Mouse (Mus musculus) midbrain, embryonic 15.5 days (tissue): ENCODE data around the gene Ankrd42. TPM values are rescaled to one million over a fixed set of nuclear protein-coding genes. Genes with fewer than 3 reads are reported as not detected.
A peak's percentile ranks its signal among the peaks of the same experiment; 100 is the strongest.

ENCODE experiments used
- ATAC-seq: fragments of 200-750 bp; cut with Nextera tagmentation; replicated peaks from 2 replicates; pipeline ENCODE4 v1.8.0; 2017; ENCODE audit warnings: moderate TSS enrichment
- H3K27ac ChIP-seq: fragments of 300-500 bp; sonication (generic); 2 replicates; pipeline ENCODE4 v1.5.1; 2015; ENCODE audit warnings: mild to moderate bottlenecking, inconsistent platforms
- H3K27me3 ChIP-seq: fragments of 300-500 bp; sonication (generic); replicated peaks from 2 replicates; pipeline ENCODE4 v1.6.1; 2015; ENCODE audit warnings: inconsistent platforms
- H3K36me3 ChIP-seq: fragments of 300-500 bp; sonication (generic); replicated peaks from 2 replicates; pipeline ENCODE4 v1.6.1; 2015; ENCODE audit warnings: inconsistent platforms
- H3K4me1 ChIP-seq: fragments of 300-500 bp; sonication (generic); 2 replicates; pipeline ENCODE4 v1.6.1; 2015; ENCODE audit warnings: inconsistent platforms
- H3K4me2 ChIP-seq: fragments of 300-500 bp; sonication (generic); 2 replicates; pipeline ENCODE4 v1.6.1; 2015; ENCODE audit warnings: inconsistent platforms, mild to moderate bottlenecking, moderate library complexity
- H3K4me3 ChIP-seq: fragments of 300-500 bp; sonication (generic); 2 replicates; pipeline ENCODE4 v1.5.1; 2015; ENCODE audit warnings: mild to moderate bottlenecking, inconsistent platforms
- H3K9ac ChIP-seq: fragments of 300-500 bp; sonication (generic); 2 replicates; pipeline ENCODE4 v1.6.1; 2015; ENCODE audit warnings: mild to moderate bottlenecking, inconsistent platforms
- H3K9me3 ChIP-seq: fragments of 300-500 bp; sonication (generic); 2 replicates; pipeline ENCODE4 v1.6.1; 2016; ENCODE audit warnings: inconsistent platforms
- WGBS: fragments of 180-500 bp; shearing (Covaris S2); methylation state at CpG from one replicate; pipeline ENCODE4 v1.1.7; 2015; ENCODE audit warnings: mixed read lengths; 5-methylcytosine and 5-hydroxymethylcytosine counted together
- polyA plus RNA-seq: library from polyadenylated mRNA; unstranded; fragments of >200 nt; fragmentation: Nextera tagmentation; extraction: Ambion mirVana; gene quantifications from 2 replicates; pipeline ENCODE4 v1.2.1, GENCODE M21; 2015

Gene Ankrd42
- polyA plus RNA-seq, 1 experiment from 2014 or later, result 26.8 TPM

DNA sequence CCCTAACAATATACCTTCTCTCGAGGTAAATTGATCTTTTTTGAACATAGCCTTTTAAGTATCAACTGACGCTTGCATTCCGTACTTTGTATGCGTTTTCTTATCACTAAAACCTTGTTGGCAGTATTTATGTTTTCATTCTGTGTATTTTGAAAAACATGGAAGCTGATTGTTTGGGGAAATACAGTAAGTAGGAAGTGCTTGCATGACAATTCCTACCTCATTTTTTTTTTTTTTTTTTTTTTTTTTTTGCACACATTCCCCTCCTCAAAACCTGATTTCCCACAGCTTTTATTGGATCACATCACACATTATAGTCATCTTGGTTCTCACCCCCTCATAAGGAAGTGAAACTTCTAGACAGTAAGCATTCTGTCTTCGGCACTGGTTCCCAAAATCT is 1.1 kb upstream of the Ankrd42 start:
- Histone ChIP-seq H3K9me3 (no peaks in the 10 kb centered on the region), H3K36me3 (peaks cover 3% of the 10 kb centered on the region; the same call in 1 of the 2 replicates), H3K27me3 (no peaks in the 10 kb centered on the region), H3K4me1 (peaks cover 21% of the 10 kb centered on the region), H3K9ac (peak overlapping the region; percentile 90; the same call in 1 of the 2 replicates), H3K27ac (no peak overlapping the region), H3K4me3 (peak overlapping the region; percentile 98), H3K4me2 (peak overlapping the region; percentile 99)
- WGBS, result 93% methylated on average over 5 of the region's 5 CpGs
- no peak for ATAC-seq

DNA sequence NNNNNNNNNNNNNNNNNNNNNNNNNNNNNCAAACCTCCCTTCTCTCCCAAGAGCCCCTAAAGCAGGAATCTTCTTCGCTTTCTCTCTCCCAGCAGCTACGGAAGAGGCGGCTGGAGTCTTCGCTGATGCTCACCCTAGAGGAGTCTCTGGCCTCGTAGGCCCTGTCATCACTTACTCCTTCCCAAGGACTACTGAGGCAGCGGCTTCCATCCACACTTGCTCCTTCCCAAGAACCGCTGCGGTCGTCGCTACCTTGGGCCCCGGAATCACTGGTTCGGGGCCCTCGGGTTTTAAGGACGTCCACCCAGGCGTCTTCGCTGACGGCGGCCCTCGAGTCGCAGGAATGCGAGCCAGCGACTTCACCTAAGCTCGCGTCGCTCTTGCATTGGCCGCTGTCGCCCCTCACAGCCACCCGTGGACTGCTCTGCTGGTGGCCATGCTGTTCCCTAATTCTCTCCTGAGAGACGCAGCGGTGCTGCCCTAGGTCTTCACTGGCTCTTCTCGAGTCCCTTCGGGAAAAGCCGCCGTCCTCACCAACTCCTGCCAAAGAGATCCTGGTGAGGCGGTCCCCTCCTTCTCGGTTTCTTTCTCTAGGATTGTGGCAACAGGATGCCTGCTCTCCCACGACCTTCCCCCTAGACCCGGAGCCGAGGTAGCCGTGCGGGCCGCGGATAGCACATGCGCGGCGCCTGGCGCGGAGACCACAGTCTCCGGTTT is 489 bp downstream of the Ankrd42 start:
- WGBS, result 1% methylated on average over 49 of the region's 49 CpGs

DNA sequence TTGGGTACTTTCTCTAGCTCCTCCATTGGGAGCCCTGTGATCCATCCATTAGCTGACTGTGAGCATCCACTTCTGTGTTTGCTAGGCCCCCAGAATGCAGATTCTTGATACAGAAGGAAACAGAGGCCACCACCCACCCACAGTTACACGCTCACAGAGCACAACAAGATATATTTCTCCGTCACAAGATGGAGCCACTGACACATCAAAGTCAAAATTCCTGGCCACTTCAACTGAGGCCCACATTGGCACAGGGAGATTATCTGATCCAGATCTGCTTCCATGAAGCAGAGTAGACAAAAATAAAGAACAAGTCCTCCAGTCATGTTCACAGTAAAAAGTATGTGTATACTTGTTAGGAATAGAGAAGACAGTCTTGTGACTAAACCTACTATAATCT is 6.8 kb downstream of the Ankrd42 start:
- ATAC-seq, result no peak
- Histone ChIP-seq H3K27me3 (no peaks in the 10 kb centered on the region), H3K4me3 (no peak overlapping the region), H3K4me1 (no peaks in the 10 kb centered on the region), H3K9me3 (no peaks in the 10 kb centered on the region), H3K9ac (no peak overlapping the region), H3K4me2 (no peak overlapping the region), H3K27ac (no peak overlapping the region), H3K36me3 (no peaks in the 10 kb centered on the region)
- WGBS, result 32% methylated on average over 2 of the region's 2 CpGs

More for the DNA sequence above, 489 bp downstream of the Ankrd42 start:
- Histone ChIP-seq H3K27me3 (no peaks in the 10 kb centered on the region), H3K9me3 (no peaks in the 10 kb centered on the region), H3K4me2 (peak overlapping the region; percentile 99), H3K9ac (peak overlapping the region; percentile 90), H3K36me3 (peaks cover 3% of the 10 kb centered on the region; the same call in 1 of the 2 replicates), H3K27ac (peak overlapping the region; percentile 84), H3K4me1 (peaks cover 21% of the 10 kb centered on the region), H3K4me3 (peak overlapping the region; percentile 98)
- peak; percentile 83 for ATAC-seq

DNA sequence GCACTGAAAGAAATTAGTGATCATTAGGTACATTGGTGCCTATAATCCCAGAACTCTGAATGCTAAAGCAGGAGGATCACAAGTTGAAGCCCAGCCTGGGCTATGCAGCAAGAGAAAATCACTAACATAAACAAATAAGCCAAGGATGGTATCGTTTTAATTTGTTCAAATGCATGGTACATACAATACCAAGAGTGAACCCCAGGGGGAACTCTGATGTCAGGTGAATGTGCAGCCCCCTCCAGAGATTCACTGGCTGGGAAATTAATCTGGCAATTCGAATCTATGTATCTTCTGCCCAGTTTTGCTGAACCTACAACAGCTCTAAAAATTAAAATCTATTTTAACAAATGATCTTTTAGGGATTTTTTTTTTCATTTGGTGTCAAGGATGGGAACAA is 12.5 kb downstream of the Ankrd42 start:
- WGBS, result 63% methylated on average over 2 of the region's 2 CpGs
- no peaks in the 10 kb centered on the region for H3K4me1 ChIP-seq
- no peaks in the 10 kb centered on the region for H3K9me3 ChIP-seq
- no peak overlapping the region for H3K27ac ChIP-seq
- no peak for ATAC-seq
- no peaks in the 10 kb centered on the region for H3K27me3 ChIP-seq
- peaks cover 7% of the 10 kb centered on the region; the same call in 1 of the 2 replicates for H3K36me3 ChIP-seq
- no peak overlapping the region for H3K4me3 ChIP-seq
- H3K4me2 ChIP-seq, result no peak overlapping the region
- no peak overlapping the region for H3K9ac ChIP-seq

DNA sequence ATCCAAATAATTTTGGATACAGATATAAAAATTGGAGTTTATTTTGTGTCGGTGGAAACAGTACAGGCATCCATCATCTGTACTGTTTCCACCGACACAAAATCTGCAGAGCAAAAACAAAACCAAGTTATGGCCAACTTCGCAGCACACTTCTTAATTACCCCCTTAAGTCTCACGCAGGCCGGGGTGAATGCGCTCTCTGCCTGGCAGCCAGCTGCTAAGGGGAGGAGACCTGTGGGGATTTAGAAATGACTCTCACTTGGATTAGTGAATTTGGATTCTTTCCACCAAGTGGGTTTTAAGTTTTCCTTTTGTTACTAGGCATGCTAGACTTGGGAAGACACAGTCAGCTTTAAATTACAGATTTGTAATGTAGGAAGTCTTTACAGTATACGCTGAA is 26.1 kb downstream of the Ankrd42 start:
- ATAC-seq, result no peak

DNA sequence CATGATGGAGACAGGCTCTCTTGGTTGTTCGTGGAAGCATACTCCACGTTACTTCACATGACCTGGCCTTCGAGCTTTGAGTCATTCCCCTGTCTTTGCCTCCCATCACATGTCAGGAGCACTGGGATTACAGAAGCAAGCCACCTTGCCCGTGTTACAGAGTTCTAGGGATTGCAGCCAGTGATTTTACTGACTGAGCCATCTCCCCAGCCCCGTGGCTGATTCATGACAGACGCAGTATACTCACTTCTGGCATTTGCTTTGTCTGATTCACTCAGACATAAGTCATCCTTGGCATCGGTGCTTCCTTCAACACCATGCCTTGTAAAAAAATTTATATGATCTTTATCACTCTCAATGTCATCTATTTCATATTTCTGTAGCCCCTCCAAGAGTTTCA is 32.0 kb downstream of the Ankrd42 start:
- Histone ChIP-seq H3K27me3 (no peaks in the 10 kb centered on the region), H3K36me3 (peaks cover 13% of the 10 kb centered on the region; the same call in 1 of the 2 replicates), H3K4me1 (no peaks in the 10 kb centered on the region), H3K4me2 (no peak overlapping the region), H3K4me3 (no peak overlapping the region), H3K27ac (no peak overlapping the region), H3K9ac (no peak overlapping the region), H3K9me3 (no peaks in the 10 kb centered on the region)
- no peak for ATAC-seq
- WGBS, result 92% methylated on average over 7 of the region's 7 CpGs

More for the DNA sequence above, 26.1 kb downstream of the Ankrd42 start:
- H3K27ac ChIP-seq, result no peak overlapping the region
- H3K4me1 ChIP-seq, result no peaks in the 10 kb centered on the region
- H3K9ac ChIP-seq, result no peak overlapping the region
- no peaks in the 10 kb centered on the region for H3K9me3 ChIP-seq
- no peak overlapping the region for H3K4me2 ChIP-seq
- H3K4me3 ChIP-seq, result no peak overlapping the region
- 62% methylated on average over 7 of the region's 7 CpGs for WGBS
- peaks cover 6% of the 10 kb centered on the region; the same call in 1 of the 2 replicates for H3K36me3 ChIP-seq
- H3K27me3 ChIP-seq, result no peaks in the 10 kb centered on the region

DNA sequence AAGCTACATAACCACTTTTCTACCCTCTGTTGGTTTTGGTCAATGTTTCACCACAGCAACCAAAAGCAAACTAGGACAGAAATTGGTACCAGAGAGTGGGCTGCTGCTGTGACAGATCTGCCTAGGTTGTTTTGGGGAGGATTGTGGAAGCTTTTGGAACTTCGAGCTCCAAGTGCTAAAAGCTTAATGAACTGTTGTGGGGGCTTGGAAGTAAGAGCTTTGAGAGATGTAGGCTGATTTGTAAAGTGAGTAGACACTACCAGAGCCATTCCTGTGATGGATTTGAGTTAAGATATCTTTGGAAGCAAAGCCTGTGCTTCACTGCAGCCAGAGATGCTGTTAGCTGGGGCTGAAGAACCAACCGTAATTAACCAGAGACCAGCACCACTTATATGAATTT is 46.1 kb downstream of the Ankrd42 start:
- no peaks in the 10 kb centered on the region for H3K4me1 ChIP-seq
- no peaks in the 10 kb centered on the region for H3K9me3 ChIP-seq
- no peak overlapping the region for H3K9ac ChIP-seq
- H3K4me2 ChIP-seq, result no peak overlapping the region
- H3K27ac ChIP-seq, result no peak overlapping the region
- no peak overlapping the region for H3K4me3 ChIP-seq
- no peak for ATAC-seq
- no peaks in the 10 kb centered on the region for H3K27me3 ChIP-seq
- H3K36me3 ChIP-seq, result no peaks in the 10 kb centered on the region
- 87% methylated on average over 2 of the region's 2 CpGs for WGBS

DNA sequence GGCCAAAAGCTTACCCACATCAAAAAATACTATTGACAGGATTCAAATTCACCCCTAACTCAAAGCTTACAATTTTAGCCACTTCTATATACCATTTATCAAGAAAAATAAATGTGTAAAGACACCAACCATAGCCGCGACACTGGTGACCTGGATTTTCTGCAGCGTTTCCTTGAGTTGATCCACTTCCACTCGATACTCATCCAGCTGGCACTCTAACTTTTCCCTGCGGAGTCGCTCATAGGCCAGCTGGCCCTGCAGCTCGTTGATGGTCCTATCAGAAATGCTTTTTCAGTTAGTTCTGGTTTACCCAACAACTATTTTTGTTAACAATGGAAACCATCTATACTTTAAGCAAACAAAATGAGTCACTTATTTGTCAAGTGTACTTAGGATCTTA is 47.0 kb downstream of the Ankrd42 start:
- Histone ChIP-seq H3K36me3 (no peaks in the 10 kb centered on the region), H3K4me3 (no peak overlapping the region), H3K4me1 (no peaks in the 10 kb centered on the region), H3K27me3 (no peaks in the 10 kb centered on the region), H3K4me2 (no peak overlapping the region), H3K27ac (no peak overlapping the region), H3K9ac (no peak overlapping the region), H3K9me3 (no peaks in the 10 kb centered on the region)
- ATAC-seq, result no peak
- WGBS, result 92% methylated on average over 7 of the region's 7 CpGs

DNA sequence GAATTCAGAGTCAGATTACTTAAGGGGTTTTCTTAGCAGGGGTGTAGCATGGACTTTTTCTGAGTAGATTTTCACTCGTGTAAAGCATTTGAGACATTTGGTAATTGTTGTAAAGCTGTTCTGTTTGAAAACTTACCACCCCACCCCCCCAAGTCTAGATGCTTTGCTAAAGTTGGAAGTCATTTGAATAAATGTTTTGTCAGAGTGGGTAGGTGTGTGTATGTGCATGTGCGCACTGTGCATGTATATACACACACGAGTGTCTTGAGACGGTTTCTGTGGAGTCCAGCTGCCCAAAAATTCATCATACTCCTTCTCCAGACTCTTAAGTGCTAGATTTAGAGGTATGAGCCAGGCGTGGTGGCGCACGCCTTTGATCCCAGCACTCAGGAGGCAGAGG is 53.4 kb downstream of the Ankrd42 start:
- 91% methylated on average over 7 of the region's 7 CpGs for WGBS
- H3K27ac ChIP-seq, result no peak overlapping the region
- no peak for ATAC-seq

DNA sequence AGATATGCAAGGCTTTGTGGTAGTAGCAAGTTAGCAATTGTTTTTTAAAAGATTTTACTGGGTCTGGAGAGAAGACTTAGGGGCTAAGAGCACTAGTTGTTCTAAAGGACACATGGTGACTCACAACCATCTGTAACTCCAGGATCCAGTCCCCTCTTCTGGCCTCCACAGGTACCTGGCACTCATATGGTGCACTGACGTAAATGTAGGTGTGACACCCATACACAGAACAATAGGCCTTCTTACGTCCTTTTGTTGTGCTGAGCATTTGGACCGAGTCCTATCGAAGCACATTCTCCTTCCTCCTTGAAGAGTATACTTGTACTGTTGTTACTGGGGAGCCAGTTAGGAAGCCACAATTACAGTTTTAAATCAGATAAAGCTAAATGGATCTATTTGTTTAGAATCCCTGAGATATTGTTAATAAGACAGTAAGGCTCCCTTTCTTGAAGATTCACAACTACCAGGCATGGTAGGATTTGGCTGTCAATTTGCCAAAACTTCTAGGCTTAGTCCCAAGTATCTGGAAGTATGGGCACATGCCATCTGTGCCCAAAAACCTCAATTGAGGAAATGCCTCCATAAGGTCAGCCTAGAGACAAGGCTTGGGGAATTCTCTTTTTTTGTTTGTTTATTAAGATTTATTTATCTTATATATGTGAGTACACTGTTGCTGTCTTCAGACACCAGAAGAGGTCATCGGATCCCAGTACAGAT is 56.3 kb downstream of the Ankrd42 start:
- 95% methylated on average over 5 of the region's 5 CpGs for WGBS
- no peak overlapping the region for H3K27ac ChIP-seq
- no peak for ATAC-seq
- H3K36me3 ChIP-seq, result peaks cover 27% of the 10 kb centered on the region
- H3K9me3 ChIP-seq, result no peaks in the 10 kb centered on the region
- H3K27me3 ChIP-seq, result no peaks in the 10 kb centered on the region
- no peak overlapping the region for H3K4me3 ChIP-seq
- no peak overlapping the region for H3K9ac ChIP-seq
- no peak overlapping the region for H3K4me2 ChIP-seq
- H3K4me1 ChIP-seq, result no peaks in the 10 kb centered on the region

More for the DNA sequence above, 53.4 kb downstream of the Ankrd42 start:
- no peaks in the 10 kb centered on the region for H3K27me3 ChIP-seq
- H3K4me3 ChIP-seq, result no peak overlapping the region
- no peak overlapping the region for H3K9ac ChIP-seq
- peaks cover 17% of the 10 kb centered on the region for H3K36me3 ChIP-seq
- no peaks in the 10 kb centered on the region for H3K9me3 ChIP-seq
- H3K4me1 ChIP-seq, result no peaks in the 10 kb centered on the region
- no peak overlapping the region for H3K4me2 ChIP-seq

DNA sequence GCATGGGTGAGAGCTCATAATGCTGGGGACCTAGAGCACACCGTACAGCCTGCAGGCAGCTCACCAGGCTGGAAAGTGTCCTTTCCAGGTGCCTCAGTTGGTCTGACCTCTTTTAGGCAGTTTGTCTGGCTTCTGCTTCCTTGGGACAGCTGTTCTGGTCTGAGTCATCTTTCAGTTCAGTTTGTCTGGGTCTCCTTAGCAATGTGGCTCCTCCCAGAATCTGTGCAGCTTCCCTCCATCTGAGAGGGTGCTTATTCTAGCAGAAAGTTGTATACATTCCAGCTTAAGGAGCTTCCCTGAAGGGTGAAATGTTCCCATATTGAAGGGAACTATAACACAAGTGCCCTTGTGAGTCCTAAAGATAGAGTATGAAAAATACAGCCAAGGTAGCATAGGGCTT is 70.2 kb downstream of the Ankrd42 start:
- no peaks in the 10 kb centered on the region for H3K27me3 ChIP-seq
- no peak for ATAC-seq
- 86% methylated on average over 1 of the region's 1 CpGs for WGBS

DNA sequence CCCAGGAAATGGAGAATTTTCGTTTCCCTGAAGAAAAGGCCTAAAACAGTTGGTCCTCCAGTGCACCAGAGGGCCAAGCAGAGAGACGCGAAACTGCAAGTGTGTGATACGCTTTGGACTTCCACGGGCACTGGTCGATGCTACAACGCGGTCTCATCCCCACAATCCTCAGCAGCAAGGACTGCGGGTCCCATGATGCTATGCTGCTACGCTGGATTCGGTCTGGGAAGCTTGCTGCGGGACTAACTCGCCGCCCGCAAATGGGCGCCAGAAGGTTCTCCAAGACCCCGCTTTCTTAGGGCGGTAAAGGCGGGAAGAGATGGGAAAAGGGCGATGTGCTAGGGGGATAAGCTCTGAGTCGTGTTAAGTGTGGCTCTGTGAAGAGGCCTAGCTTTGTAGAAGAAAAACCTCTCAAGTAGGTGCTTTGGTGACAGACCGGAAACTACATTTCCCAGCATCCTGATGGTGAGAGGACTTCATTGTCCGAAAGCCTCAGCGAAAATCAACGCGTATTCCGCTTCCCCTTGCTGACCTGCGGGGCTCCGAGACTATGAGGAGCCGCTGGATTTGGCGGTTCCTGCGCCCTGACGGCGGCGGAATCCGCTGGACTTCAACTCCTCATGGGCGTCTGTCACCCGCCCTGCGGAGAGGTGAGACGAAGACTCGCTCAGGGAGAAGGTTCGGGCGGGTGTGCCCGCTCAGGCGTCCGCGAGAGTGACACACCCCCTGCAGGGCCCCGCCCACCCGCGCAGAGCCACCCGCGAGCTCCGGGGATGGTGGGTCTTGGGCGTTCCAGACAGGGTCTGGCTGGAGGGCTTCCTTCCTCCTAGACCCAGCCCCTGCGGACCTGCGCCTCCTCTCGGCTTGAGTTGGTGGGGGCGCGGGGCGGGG is 75.7 kb downstream of the Ankrd42 start, which contains the start of gene Ccdc90b:
Gene Ccdc90b (plus strand): TSS at position 164 of the 891 bp plus-strand sequence.
- H3K4me1 ChIP-seq, result peaks cover 10% of the 10 kb centered on the region
- under 1% methylated on average over 60 of the region's 60 CpGs for WGBS
- peak within 1 kb of the TSS; percentile 91 for H3K9ac ChIP-seq
- peak within 1 kb of the TSS; percentile 63 for H3K4me2 ChIP-seq
- H3K36me3 ChIP-seq, result no peaks in the 10 kb centered on the region
- peak; percentile 99 for ATAC-seq
- H3K27ac ChIP-seq, result peak within 1 kb of the TSS; percentile 99
- H3K27me3 ChIP-seq, result no peaks in the 10 kb centered on the region
- peak within 1 kb of the TSS; percentile 92 for H3K4me3 ChIP-seq
- H3K9me3 ChIP-seq, result no peaks in the 10 kb centered on the region

More for the DNA sequence above, 70.2 kb downstream of the Ankrd42 start:
- Histone ChIP-seq H3K4me3 (no peak overlapping the region), H3K9ac (no peak overlapping the region), H3K4me2 (no peak overlapping the region), H3K27ac (no peak overlapping the region), H3K36me3 (0 out of 2 replicates have a peak, but pooled peaks cover 7% of the 10 kb centered on the region), H3K4me1 (peaks cover 10% of the 10 kb centered on the region), H3K9me3 (no peaks in the 10 kb centered on the region)
